Mouse (Mus musculus) left cerebral cortex, adult 6 months (tissue): Measurements from ENCODE around the gene Zfp280d. TPM values are rescaled to one million over a fixed set of nuclear protein-coding genes. Genes with fewer than 3 reads are reported as not detected.

Source experiments
- long read RNA-seq, 2 experiments: library from polyadenylated mRNA; unstranded; transcript quantifications; one replicate each; pipeline ENCODE4 v2.0.0; 2019 to 2020
- polyA plus RNA-seq: library from polyadenylated mRNA; unstranded; fragments of <200 nt; fragmentation: Nextera tagmentation; gene quantifications from 2 replicates; pipeline ENCODE4 v1.2.3, GENCODE M21; 2021

Gene Zfp280d
- polyA plus RNA-seq, result 9.4 and 11.1 TPM in 2 replicates
- long read RNA-seq, experiment 1, full-length matches to known transcripts, result 25 of 59 reads
- long read RNA-seq, experiment 1, partial matches to known transcripts, result 16 of 59 reads
- long read RNA-seq, experiment 1, other reads (novel, unspliced or antisense), result 18 of 59 reads
- long read RNA-seq, experiment 2, full-length matches to known transcripts, result 3 of 19 reads
- long read RNA-seq, experiment 2, partial matches to known transcripts, result 10 of 19 reads
- long read RNA-seq, experiment 2, other reads (novel, unspliced or antisense), result 6 of 19 reads

GRCm38 (mm10) chr9:72274677-72275076, at the start of gene Zfp280d:
Gene Zfp280d (plus strand): TSS chr9:72274860.

Other genes with a start within 250 kb of the Zfp280d start
- gene Tcf12, start 163.0 kb upstream of the Zfp280d start, polyA plus RNA-seq, result 6.5 and 12.6 TPM in 2 replicates
- gene Mns1, start 163.2 kb downstream of the Zfp280d start, polyA plus RNA-seq, result 1.1 and 1.3 TPM in 2 replicates
- 7.5 and 8.1 TPM in 2 replicates for gene Tex9, start 217.4 kb downstream of the Zfp280d start, polyA plus RNA-seq